Mouse (Mus musculus) midbrain, embryonic 16.5 days (tissue): Measurements from ENCODE around the gene Hif3a. TPM values are rescaled to one million over a fixed set of nuclear protein-coding genes. Genes with fewer than 3 reads are reported as not detected.
A peak's percentile ranks its signal among the peaks of the same experiment; 100 is the strongest.

Experiments used
- ATAC-seq: fragments of 200-750 bp; cut with Nextera tagmentation; 2 replicates; pipeline ENCODE4 v1.8.0; 2017; ENCODE audit warnings: moderate TSS enrichment
- H3K27ac ChIP-seq: fragments of 300-500 bp; sonication (generic); 2 replicates; pipeline ENCODE4 v1.5.1; 2014; ENCODE audit warnings: mild to moderate bottlenecking, low read length, mixed read lengths
- H3K27me3 ChIP-seq: fragments of 300-500 bp; sonication (generic); 2 replicates; pipeline ENCODE4 v1.6.1; 2014; ENCODE audit warnings: low read depth, low read length, mixed read lengths; ENCODE audit not compliant: control insufficient read depth, insufficient read depth
- H3K36me3 ChIP-seq: fragments of 300-500 bp; sonication (generic); 2 replicates; pipeline ENCODE4 v1.6.1; 2014; ENCODE audit warnings: mild to moderate bottlenecking, low read length, moderate library complexity, mixed read lengths; ENCODE audit not compliant: control insufficient read depth, insufficient read depth
- H3K4me1 ChIP-seq: fragments of 300-500 bp; sonication (generic); 2 replicates; pipeline ENCODE4 v1.6.1; 2014; ENCODE audit warnings: mild to moderate bottlenecking, low read length, mixed read lengths; ENCODE audit not compliant: control insufficient read depth, insufficient read depth
- H3K4me2 ChIP-seq: fragments of 300-500 bp; sonication (generic); 2 replicates; pipeline ENCODE4 v1.6.1; 2014; ENCODE audit warnings: mild to moderate bottlenecking, low read length, mixed read lengths
- H3K4me3 ChIP-seq: fragments of 300-500 bp; sonication (generic); 2 replicates; pipeline ENCODE4 v1.5.1; 2014; ENCODE audit warnings: low read depth, mild to moderate bottlenecking, low read length, moderate library complexity, mixed read lengths
- H3K9ac ChIP-seq: fragments of 300-500 bp; sonication (generic); 2 replicates; pipeline ENCODE4 v1.6.1; 2014; ENCODE audit warnings: low read depth, low read length, mixed read lengths
- H3K9me3 ChIP-seq: fragments of 300-500 bp; sonication (generic); replicated peaks from 2 replicates; pipeline ENCODE4 v1.6.1; 2014; ENCODE audit warnings: mild to moderate bottlenecking, low read length, mixed read lengths; ENCODE audit not compliant: control insufficient read depth, poor library complexity, severe bottlenecking
- WGBS: fragments of 180-500 bp; shearing (Covaris S2); extraction: QIAGEN DNeasy Blood & Tissue Kit; methylation state at CpG from one replicate; pipeline ENCODE4 v1.1.7; 2014; 5-methylcytosine and 5-hydroxymethylcytosine counted together
- polyA plus RNA-seq: library from polyadenylated mRNA; unstranded; fragments of >200 nt; fragmentation: Nextera tagmentation; extraction: Ambion mirVana; gene quantifications from 2 replicates; pipeline ENCODE4 v1.2.1, GENCODE M21; 2015

Gene Hif3a
- polyA plus RNA-seq, 1 experiment from 2014 or later = 5.7 TPM

DNA sequence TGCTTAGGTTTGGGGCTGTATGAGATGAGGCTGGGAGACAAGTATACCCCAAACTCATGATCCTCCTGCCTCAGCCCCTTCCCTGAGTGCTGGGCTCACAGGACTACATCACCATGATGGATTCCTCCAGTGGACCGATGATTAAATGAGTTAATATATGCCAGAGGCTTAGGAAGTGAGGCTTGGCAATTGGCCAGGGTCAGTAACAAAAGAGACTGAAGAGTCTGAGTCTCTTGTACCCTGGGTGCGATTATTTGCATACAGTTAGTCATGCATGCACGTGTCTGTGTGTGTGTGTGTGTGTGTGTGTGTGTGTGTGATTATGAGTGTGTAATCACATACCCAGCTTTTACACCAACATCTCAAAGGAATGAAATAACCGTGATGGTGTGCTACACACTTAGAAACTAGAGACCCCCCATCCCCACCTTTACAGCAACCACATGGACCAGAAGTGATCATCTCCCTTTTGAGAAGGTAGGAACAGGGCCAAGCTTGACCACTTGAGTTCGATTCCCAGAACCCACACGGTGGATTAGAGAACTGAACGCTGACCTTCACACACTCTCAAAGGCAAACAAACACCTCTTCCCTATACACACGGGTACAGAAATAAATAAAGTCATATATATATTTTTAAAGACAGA, 3.3 kb downstream of the Hif3a start:
- Histone ChIP-seq H3K4me1 (peaks cover 14% of the 10 kb centered on the region), H3K27ac (peak overlapping the region; percentile 65)

DNA sequence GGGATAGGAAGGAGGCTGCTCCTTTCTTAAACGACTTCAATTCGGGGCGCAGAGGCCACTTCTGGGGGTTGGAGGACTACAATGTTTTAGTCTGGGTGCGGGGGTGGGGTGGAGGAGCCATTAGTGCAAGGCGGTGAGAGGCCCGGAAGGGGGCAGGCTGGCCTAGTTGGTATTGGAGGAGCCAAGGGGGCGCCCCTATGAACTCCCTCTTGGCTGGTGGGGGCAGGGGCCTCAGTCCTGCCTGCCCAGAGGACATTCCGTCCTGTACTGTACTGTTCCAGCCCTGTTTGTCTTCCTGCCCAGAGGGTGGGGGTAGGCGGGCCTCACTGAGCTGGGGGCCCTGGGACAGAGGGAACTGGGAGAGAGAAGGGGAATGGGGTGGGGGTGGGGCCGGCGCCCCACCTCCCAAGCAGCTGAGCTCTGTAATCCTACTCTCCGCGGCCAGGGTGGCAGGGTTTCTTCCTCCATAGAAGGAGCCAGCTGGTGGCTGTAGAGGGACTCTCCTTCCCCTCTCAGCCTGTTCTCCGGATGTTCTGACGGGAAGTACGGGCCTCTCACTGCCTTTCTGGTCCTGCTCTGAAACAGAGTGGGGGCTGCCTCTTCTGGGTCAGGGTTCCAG, 4.0 kb downstream of the Hif3a start:
- H3K9ac ChIP-seq = no peak overlapping the region
- H3K4me1 ChIP-seq = peaks cover 14% of the 10 kb centered on the region
- H3K9me3 ChIP-seq = no peaks in the 10 kb centered on the region
- H3K27ac ChIP-seq = peak overlapping the region; percentile 65
- H3K4me2 ChIP-seq = no peak overlapping the region
- WGBS = 5% methylated on average over 15 of the region's 16 CpGs
- peak; percentile 9; the same call in 1 of the 2 replicates for ATAC-seq
- H3K36me3 ChIP-seq = no peaks in the 10 kb centered on the region
- H3K4me3 ChIP-seq = no peak overlapping the region
- peaks cover 3% of the 10 kb centered on the region; the same call in 1 of the 2 replicates for H3K27me3 ChIP-seq

More for the DNA sequence above, 3.3 kb downstream of the Hif3a start:
- H3K27me3 ChIP-seq = peaks cover 4% of the 10 kb centered on the region; the same call in 1 of the 2 replicates
- H3K9me3 ChIP-seq = no peaks in the 10 kb centered on the region
- H3K4me3 ChIP-seq = no peak overlapping the region
- ATAC-seq = no peak
- H3K36me3 ChIP-seq = no peaks in the 10 kb centered on the region
- no peak overlapping the region; the same call in 1 of the 2 replicates for H3K4me2 ChIP-seq
- no peak overlapping the region for H3K9ac ChIP-seq
- WGBS = 31% methylated on average over 8 of the region's 8 CpGs

DNA sequence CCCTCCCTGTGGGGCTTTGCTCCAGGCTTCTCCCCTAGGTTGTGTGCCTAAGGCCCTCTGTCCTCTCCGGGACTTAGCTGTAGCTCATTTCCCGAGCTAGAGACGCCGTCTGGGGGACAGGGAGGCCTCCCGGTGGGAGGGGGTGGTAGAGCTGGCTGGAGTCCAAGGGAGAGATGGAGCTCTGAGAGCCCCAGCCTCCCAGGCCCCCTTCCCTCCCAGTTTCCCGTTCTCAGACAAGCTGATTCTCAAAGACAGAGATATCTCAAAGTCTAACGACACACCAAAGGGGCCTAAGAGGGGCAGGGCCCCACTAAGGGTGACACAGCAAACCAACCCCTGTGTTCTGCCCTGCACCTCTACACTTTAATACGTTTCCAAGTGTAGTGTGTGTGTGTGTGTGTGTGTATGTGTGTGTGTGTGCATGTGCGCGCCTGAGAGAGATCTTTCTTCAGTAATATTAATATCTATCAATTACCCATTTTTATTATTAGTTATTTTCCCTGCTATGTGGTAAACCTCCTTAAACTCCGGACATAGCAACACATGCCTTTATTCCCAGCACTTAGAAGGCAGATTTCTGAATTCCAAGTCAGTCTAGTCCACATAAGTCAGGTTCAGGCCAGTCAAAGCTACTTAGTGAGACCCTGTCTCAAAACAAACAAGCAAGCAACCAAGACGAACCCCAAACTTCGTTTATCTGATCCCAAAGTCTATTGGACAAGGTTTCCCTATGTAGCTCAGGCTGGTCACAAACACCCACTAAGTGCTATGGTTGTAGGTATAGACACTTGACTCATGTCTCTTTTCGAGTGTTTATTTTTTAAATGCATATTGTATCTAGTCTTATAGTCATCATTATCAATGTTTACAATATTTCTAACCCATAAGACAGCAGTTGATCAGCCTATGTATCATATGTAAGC, 5.4 kb downstream of the Hif3a start:
- Histone ChIP-seq H3K27me3 (no peaks in the 10 kb centered on the region), H3K4me2 (peak overlapping the region; percentile 86), H3K9me3 (no peaks in the 10 kb centered on the region), H3K4me1 (peaks cover 11% of the 10 kb centered on the region; the same call in 1 of the 2 replicates), H3K4me3 (peak overlapping the region; percentile 51), H3K9ac (peak overlapping the region; percentile 73), H3K27ac (peak overlapping the region; percentile 71), H3K36me3 (no peaks in the 10 kb centered on the region)
- WGBS = 35% methylated on average over 14 of the region's 14 CpGs
- ATAC-seq = peak; percentile 34; the same call in 1 of the 2 replicates

DNA sequence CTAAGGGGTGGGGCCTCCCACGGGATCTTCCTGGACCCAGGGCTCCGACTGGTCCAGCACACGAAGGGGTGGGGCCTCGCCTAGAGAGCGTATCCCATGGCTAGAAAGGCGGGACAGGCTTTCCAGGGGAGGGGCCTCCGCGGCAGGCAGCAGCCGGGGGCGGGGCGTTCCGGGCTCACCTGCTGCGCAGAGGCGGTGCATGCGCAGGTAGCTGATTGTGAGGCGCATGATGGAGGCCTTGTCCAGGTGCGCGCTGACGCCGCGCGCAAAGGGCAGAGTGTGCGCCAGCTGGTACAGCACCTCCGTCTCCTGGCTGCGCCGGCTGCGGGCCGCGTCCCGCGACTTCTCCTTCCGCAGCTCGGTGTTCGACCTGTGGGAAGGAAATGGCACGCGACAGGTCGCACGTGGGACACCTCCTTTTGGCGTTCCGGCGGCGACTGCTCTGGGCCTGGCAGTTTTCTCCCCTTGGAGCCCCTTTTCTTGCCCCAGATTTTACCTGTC, 6.1 kb downstream of the Hif3a start:
- ATAC-seq = peak; percentile 87
- H3K4me2 ChIP-seq = peak overlapping the region; percentile 86
- H3K36me3 ChIP-seq = no peaks in the 10 kb centered on the region
- peak overlapping the region; percentile 51 for H3K4me3 ChIP-seq
- H3K27ac ChIP-seq = peak overlapping the region; percentile 71
- H3K4me1 ChIP-seq = peaks cover 11% of the 10 kb centered on the region
- H3K9me3 ChIP-seq = no peaks in the 10 kb centered on the region
- under 1% methylated on average over 41 of the region's 42 CpGs for WGBS
- no peaks in the 10 kb centered on the region for H3K27me3 ChIP-seq
- H3K9ac ChIP-seq = peak overlapping the region; percentile 73

DNA sequence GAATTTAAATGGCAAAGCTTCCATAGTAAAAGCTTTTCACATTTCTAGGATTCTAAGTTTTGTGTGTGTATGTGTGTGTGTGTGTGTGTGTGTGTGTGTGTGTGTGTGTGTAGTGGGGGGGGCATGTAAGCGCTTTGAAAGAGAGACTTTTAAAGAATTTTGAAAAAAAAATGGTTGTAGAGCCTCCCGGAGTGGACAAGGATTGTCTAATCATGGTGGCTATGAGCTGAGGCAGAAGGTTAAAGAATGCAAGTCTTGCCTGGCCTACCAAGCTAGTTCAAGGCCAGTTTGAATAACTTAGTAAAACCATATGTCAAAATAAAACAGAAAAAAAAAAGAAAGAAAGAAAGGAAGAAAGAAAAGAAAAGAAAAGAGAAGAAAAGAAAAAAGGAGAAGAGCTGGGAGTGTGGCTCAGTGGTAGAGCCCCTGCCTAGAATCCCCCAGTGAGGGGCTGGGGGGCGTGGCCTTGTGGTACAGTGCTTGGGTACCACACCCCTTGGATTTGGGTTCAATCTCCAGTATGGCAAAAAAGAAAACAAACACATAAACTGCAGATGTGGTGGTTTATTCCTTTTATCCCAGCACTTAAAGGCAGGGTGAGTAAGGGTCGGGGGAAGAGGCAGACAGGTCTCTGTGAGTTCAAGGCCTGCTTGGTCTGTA, 6.8 kb downstream of the Hif3a start:
- ATAC-seq = no peak; the same call in none of the 2 replicates
- Histone ChIP-seq H3K4me3 (peak overlapping the region; percentile 51), H3K4me1 (peaks cover 9% of the 10 kb centered on the region), H3K36me3 (no peaks in the 10 kb centered on the region), H3K27me3 (no peaks in the 10 kb centered on the region), H3K9ac (0 out of 2 replicates have a peak overlapping the region, but pooled peaks have one; percentile 73), H3K9me3 (no peaks in the 10 kb centered on the region), H3K4me2 (peak overlapping the region; percentile 86), H3K27ac (no peak overlapping the region)
- 86% methylated on average over 4 of the region's 4 CpGs for WGBS

DNA sequence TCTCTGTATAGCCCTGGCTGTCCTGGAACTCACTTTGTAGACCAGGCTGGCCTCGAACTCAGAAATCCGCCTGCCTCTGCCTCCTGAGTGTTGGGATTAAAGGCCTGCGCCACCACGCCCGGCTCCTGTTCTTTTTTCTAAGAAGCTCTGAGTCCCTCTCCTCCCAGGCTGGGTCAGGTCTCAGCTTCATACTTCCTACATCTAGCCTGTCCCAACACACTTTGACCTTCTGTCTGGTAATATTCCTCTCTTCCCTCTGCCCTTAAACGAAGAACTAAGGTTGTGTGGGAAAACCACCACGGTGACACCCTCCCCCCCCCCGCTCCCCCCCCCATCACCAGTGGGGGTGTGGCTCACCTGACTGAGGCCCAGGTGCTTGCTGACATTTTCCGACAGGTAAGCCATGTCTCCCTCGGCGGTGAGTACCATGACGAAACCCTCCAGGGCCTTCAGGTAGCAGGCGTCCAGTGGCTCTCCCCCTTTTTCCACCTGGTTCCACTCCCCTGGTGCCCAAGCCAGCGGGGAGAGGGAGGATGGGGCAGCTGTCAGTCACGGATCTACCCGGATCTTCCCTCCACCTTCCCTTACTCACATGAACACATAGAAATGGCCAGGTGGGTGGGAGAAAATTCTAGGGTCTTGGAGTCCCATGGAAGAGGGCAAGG, 7.8 kb downstream of the Hif3a start:
- H3K9ac ChIP-seq = no peak overlapping the region
- H3K4me3 ChIP-seq = no peak overlapping the region
- no peak for ATAC-seq
- H3K27me3 ChIP-seq = no peaks in the 10 kb centered on the region
- no peaks in the 10 kb centered on the region for H3K9me3 ChIP-seq
- H3K4me2 ChIP-seq = no peak overlapping the region
- H3K27ac ChIP-seq = no peak overlapping the region
- WGBS = 92% methylated on average over 15 of the region's 16 CpGs
- H3K36me3 ChIP-seq = no peaks in the 10 kb centered on the region
- H3K4me1 ChIP-seq = peaks cover 6% of the 10 kb centered on the region

DNA sequence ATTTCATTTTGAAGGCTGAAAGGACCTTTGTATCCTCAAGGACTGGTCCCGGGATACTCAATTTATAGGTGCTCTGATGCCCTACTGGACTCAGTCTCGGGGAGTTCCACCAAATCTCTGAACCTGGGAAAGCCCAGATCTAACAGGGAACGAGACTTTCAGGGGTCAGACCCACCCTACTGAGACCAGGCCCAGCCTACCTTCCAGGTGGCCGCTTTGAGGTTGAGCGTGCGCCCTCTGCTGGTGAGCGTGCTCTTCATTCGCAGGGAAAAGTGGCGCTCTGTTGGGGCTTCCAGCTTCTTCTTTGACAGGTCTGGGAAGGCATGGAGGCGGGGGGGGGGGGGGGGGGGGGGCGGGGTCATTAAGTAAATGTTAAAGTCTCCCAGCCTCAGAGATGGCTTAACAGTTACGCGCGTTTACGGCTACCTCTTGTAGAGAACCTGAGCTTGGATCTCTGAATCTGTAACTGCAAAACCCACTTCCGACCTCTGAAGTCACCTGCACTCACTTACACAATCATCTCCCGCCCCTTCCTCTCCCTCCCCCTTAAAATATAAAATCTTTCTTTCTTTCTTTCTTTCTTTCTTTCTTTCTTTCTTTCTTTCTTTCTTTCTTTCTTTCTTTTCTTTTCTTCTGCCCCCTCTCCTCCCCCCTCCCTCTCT, 11.2 kb downstream of the Hif3a start:
- Histone ChIP-seq H3K4me2 (no peak overlapping the region), H3K27me3 (no peaks in the 10 kb centered on the region), H3K4me1 (peaks cover 2% of the 10 kb centered on the region; the same call in 1 of the 2 replicates), H3K36me3 (no peaks in the 10 kb centered on the region), H3K9me3 (no peaks in the 10 kb centered on the region), H3K4me3 (no peak overlapping the region), H3K27ac (no peak overlapping the region), H3K9ac (no peak overlapping the region)
- ATAC-seq = no peak
- WGBS = 11% methylated on average over 15 of the region's 17 CpGs
